Mouse (Mus musculus): Measurements from ENCODE around the gene Nox1.
"Not testable (repeated sequence)": the region's sequence is repeated elsewhere in the genome, so short reads cannot be mapped to it uniquely, and the experiment has no call there.

Gene Nox1

GRCm38 (mm10) chrX:134221856-134222255, at the start of gene Nox1:
TSS of gene Nox1 (minus strand) at chrX:134221956.
- no peak for DNase-seq

GRCm38 (mm10) chrX:134262129-134262528, 40.4 kb upstream of the Nox1 start:
- DNase-seq, result no peak

- DNase-seq, result no peak
These were observed 39.4 kb upstream of the Nox1 start for GRCm38 (mm10) chrX:134261191-134261590.

- no peak for DNase-seq
These were observed 26.4 kb upstream of the Nox1 start for GRCm38 (mm10) chrX:134248202-134248601.

GRCm38 (mm10) chrX:134245946-134246345, 24.2 kb upstream of the Nox1 start:
- DNase-seq, result no peak

DNA sequence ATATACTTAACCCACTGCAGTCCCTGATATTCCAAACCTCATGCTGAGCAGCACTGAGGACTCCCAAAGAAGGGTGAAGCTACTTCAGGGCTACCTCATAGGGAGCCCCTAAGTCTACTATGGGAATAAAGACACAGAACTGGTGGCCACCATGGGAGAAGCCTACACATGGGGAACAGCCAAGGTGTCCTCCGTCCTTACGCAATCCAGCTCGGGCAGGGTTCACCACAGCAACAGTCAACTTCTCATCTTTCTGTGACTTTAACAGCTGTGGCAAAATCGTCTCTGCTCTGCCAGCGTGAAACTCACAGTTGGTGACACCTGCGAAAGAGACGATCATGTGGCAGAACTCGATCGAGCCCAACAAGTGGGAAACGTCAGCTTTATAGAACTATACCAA, 16.5 kb upstream of the Nox1 start:
- DNase-seq, result no peak

- no peak for DNase-seq
These were observed 11.3 kb upstream of the Nox1 start for GRCm38 (mm10) chrX:134233048-134233447.

DNA sequence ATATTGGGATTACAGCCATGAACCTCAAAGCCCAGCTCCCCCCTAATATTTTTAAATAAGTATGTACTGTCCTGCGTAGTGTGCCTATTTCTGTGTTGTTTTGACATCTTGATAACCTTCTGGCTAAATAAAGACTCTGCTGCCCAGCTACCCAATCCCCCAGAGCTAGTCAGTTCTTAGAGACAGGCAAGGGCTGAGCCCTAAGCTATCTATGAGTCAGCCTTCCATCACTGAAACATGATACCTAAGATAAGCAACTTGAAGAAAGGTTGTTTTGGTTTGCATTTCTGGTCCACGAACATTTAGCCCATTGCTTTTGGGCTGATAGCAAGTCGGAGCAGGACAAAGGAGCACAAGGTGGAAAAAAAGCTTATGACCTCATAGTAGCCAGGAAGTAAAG, 1.1 kb downstream of the Nox1 start:
- no peak for DNase-seq

DNA sequence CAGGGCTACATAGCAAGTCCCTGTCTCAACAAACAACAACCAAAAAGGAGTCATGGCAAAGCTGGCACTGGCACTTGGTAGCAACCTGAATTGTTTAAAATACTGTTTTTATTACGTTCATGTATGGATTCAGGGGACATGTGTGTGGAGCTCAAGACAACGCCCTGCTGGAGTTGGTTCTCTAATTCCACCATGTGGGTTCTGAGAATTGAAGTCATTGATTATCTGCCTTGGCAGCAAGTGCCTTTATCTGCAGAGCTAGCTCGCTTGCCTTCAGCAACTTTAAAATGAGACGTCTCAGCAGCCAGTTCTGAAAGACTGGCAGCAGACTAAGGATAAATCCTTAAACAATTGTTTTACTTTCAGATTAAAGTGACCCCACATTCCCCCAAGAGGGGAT, 3.6 kb downstream of the Nox1 start:
- DNase-seq, result peak; percentile 21

DNA sequence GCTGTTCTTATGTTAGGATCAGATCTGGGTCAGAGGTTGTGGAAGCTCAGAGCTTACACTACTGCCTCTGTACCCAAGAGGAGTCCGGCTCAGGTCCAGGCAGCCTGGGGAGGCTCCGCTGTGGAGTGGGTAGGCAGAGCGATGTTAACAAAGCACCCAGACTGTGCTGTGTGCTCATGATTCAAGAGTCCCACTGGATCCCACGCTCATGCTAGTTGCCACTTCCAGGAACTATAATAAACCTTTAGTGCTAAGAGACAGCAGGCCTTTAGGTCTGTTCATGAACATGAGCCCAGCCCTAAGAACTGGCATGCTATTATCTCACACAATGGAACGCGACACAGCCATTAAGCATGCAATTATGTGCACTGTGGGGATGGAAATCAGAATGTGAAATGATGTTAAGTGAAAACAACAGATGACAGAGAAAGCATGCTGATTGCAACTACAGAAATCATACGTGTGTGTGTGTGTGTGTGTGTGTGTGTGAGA, 10.6 kb downstream of the Nox1 start:
- no peak for DNase-seq

GRCm38 (mm10) chrX:134208491-134208890, 13.3 kb downstream of the Nox1 start:
- DNase-seq, result no peak

DNA sequence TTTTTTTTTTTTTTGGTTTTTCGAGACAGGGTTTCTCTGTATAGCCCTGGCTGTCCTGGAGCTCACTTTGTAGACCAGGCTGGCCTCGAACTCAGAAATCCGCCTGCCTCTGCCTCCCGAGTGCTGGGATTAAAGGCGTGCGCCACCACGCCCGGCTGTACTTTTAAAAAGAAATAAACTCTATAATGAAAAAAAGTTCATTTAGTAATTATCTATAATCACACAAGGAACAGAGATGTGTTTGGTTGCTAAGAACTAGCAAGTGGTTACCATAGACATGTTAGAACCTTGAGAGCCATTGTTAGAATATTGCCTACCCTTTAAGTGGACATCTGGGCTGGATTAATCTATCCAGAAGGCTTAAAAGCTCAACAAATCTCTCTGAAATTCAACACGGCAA, 34.6 kb downstream of the Nox1 start, which contains the start of gene Arl13a:
Gene Arl13a, plus strand, starts transcription at position 301 of the 400 bp plus-strand sequence.
- not testable (repeated sequence) for DNase-seq

DNA sequence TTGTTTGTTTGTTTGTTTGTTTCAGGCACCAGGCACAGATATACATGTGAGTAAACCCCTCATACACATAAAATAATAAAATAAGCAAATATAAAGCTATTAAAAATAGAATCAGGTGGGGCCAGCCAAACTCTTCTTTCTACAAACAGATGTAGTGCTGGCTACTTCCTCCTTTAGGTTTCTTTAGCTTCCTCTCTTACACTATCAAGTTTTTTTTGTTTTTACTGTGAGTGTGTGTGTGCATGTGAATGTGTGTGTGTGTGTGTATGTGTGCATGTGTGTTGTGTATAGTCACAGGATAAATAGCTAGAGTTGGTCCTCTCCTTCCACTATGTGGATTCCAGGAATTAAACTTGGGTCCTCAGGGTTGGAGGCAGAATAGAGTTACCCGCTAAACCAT, 47.1 kb downstream of the Nox1 start:
- DNase-seq, result no peak

DNA sequence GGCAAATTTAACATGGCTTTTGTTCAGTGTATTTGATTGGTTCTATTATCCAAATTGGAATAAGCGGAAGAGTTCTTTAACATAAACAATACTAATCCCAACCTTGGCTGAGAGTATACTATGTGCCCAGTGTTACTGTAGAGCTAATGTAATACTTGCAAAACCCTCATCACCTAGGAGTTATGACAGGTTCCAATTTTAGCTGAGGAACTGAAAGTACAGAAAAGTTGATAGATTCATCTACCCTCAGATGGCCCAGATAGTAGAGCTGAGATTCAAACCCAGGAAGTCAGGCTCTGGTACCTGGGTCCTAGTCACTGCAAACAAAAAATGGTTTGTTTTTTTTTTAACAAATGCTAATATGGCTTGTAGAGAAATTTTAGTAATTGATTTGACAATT, 51.2 kb downstream of the Nox1 start:
- no peak for DNase-seq

- peak; percentile 2 for DNase-seq
These were observed 58.3 kb downstream of the Nox1 start for GRCm38 (mm10) chrX:134163484-134163883.

- no peak for DNase-seq
These were observed 58.9 kb downstream of the Nox1 start for GRCm38 (mm10) chrX:134162826-134163225.

GRCm38 (mm10) chrX:134162043-134162720, 59.6 kb downstream of the Nox1 start, which contains the start of gene Xkrx:
TSS of gene Xkrx (minus strand) at chrX:134162076.
- no peak for DNase-seq

DNA sequence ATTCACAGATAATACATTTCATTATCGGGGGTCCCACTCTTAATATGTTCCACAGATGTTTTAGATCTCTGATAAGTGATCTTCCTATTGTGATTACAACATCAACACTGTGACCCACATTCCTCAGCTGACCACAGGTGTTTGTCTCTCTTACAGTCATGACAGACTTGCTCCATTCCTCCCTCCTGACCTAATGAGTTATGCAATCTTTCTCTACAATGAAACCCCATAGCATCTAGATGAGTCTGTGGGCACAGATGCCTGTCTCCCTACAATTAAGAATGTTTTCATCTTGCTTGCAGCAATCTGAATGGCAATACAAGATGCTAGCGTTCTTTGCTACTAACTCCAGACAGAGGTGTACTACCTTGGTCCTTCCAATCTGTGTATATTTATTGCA, 61.3 kb downstream of the Nox1 start:
- DNase-seq, result no peak

DNA sequence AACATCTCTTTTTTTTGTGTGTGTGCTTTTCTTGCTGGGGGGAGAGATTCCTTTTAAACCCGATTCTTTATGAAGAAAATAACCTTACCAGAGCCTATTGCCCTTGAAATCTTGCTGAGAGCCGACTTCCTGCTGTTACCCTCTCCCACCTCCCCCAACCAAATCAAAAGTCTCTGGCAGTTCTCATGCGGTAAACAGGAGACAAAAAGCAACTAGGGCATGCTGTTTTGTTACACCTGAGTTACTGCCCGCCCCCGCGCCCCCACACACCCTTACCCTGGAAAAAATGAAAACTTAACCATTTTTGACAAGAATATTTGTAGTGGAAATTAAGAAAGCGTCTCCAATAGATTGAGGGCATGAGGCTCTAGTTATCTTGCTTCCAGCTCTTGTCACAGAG, 63.6 kb downstream of the Nox1 start:
- DNase-seq, result no peak

DNA sequence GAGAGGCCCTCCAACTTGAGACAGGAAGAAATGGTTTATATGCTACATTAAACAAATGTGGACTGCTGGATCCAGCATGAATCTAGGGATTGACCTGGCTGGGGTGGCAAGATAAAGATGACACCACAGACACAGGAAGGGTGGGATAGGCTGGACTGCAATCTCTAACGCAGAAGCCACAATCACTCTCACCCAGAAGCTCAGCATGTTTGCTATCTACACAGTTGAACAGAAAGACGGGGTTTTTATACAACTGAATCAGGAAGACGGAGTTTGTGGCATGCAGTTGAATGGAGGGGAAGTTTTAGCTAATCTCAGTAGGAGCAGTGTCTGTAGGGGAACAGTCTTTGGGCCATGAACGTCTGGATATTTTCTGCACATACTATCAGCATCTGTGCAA, 79.8 kb downstream of the Nox1 start:
- no peak for DNase-seq

GRCm38 (mm10) chrX:134141551-134141950, 80.2 kb downstream of the Nox1 start:
- DNase-seq, result no peak

- no peak for DNase-seq
These were observed 81.7 kb downstream of the Nox1 start for GRCm38 (mm10) chrX:134140024-134140423.

GRCm38 (mm10) chrX:134133821-134134220, 87.9 kb downstream of the Nox1 start:
- no peak for DNase-seq

DNA sequence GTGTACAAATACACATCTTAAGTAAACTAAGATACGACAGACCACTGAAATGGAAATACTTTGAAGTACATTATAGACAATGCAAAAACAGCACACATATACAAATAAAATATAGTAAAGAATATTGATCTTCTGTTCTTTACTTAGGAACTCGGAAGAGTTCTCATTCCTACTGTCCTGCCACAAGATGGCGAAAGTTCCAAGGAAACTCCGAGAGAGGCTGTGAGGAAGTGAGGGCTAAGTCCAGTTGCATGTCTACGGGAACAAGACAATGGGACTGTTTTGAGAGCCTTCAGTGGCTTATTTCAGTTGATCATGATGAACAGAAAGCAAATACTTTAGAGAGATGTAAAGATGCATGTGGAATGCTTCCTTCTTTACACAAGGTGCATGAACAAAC, 89.5 kb downstream of the Nox1 start:
- DNase-seq, result no peak

DNA sequence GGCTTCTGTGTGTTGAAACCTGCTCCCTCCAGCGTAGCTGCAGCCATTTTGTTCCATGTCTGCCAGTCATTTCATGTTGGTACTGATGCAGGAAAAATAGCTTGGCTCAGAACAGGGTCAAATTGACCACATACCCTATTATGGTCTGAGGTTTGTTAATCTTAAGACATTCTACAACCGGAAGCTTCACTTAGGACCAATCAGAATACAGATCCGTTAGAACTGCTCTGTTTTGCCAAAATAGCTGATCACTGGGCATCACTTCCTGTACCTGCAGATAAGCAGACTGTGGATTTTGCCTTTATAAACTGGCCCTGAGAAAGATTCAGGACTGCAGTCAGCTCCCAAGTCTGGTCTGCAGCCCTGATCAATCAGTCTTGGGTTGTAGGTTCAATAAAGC, 93.2 kb downstream of the Nox1 start:
- DNase-seq, result no peak
